In the genomic region with DNA sequence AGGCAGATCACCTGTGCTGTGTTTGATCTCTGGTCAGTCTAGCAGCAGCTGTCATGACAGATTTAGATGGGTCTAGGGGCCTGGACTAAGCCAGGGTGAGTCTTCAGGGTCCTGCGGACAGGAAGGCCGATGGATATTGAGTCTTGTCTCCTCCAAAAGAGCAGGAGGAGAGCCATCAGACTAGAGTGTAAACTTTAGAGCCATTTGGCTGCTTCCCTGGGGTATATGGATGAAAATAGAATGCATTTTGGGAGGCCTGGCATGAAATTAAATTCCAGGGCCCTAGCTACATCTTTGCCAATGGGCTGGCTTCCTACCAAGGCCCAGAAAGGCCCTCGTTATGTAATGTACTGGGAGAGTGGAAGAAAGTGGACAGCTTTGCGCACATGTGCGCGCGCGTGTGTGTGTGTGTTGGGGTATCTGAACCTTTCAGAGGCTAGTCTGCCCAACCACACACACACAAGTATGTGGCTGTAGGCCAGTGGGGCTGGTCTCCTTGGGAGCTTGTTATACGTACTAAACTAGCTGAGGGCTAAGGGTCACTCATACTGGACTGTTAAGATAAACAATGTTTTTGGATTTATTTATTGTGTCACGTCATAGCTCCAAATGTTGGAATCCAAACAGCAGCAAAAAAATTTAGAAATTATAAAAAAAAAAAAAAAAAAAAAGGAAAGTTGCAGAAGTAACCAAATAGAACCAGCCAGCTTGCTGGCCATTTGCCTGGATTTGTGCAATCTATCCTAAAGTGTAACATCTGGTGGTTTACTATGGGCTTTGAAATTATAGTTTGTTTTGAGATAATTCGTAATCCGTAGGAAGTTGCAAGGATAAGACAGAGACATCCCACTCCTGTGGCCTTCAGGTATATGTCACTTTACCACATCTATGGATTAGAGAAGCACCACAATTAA, we compare ENCODE assay signal across 8 mouse cellular contexts.
DNase-seq lines count a peak whose midpoint lies in the region; ATAC-seq and TF ChIP-seq lines count a peak whose summit lies in the region.

No protein-coding gene starts in this region.

- no peak for ATAC-seq in erythroid progenitor cell, adult 5-6 weeks (replicated peaks; ENCODE audit: low FRiP score, poor library complexity, severe bottlenecking)

- DNase-seq in liver, adult 2 months (ENCODE audit: extremely low read depth, low read depth, low spot score): peak; percentile 90
- DNase-seq in liver: no peak
- peak; percentile 69 for DNase-seq in brain, embryonic 14.5 days (ENCODE audit: low read depth)
- DNase-seq in gastrocnemius, postnatal 4 days (ENCODE audit: low spot score in 2 of 2): peak; percentile 35 to 76
- peak; percentile 73 for DNase-seq in kidney, postnatal 10 days
- peak; percentile 76 for DNase-seq in lung, postnatal 25 days (ENCODE audit: low spot score)
- no peak for DNase-seq in thymus, postnatal 0 days (ENCODE audit: low spot score)

- no peak for TF ChIP-seq CTCF in liver, adult 2 months (IDR thresholded peaks at IDR 0.05; ENCODE audit: low read depth, low read length)
- TF ChIP-seq CTCF in brain, embryonic 14.5 days (IDR thresholded peaks at IDR 0.05; ENCODE audit: borderline replicate concordance, extremely low read depth, insufficient read depth, insufficient read length): no peak

- H3K4me3 ChIP-seq in liver, adult 2 months (ENCODE audit: insufficient read depth, low read depth, low read length): no peak overlapping the region

- no peaks in the 10 kb centered on the region for H3K36me3 ChIP-seq in liver, adult 2 months (ENCODE audit: control insufficient read depth, insufficient read depth, low read length)

- no peaks in the 10 kb centered on the region for H3K79me2 ChIP-seq in liver, adult 2 months (ENCODE audit: control insufficient read depth, insufficient read depth, low read length)

- peak overlapping the region; percentile 98 for H3K27ac ChIP-seq in liver, adult 2 months (replicated peaks; ENCODE audit: insufficient read depth, low read depth, low read length)

- H3K4me1 ChIP-seq in liver, adult 2 months (ENCODE audit: control insufficient read depth, insufficient read depth, low read length): peaks cover 14% of the 10 kb centered on the region

- 27% methylated on average over 12 of the region's 12 CpGs for WGBS in liver, adult 2 months

- no peak for TF ChIP-seq POLR2A in liver, adult 2 months (IDR thresholded peaks at IDR 0.05; ENCODE audit: extremely low read depth, insufficient read depth, low read length)
- no peak for TF ChIP-seq POLR2A in brain, embryonic 14.5 days (IDR thresholded peaks at IDR 0.05; ENCODE audit: borderline replicate concordance, extremely low read depth, insufficient read depth, insufficient read length, poor library complexity, severe bottlenecking)

- no peaks in the 10 kb centered on the region for H3K27me3 ChIP-seq in liver, adult 2 months (ENCODE audit: control insufficient read depth, insufficient read depth, low read length)

- no peak overlapping the region for H3K9ac ChIP-seq in liver, adult 2 months (ENCODE audit: low read depth, low read length)

Comparison
In these comparisons a context has a peak if more than half of its experiments do, and no peak if none do; other contexts are left out.
1. DNase-seq: peak in liver, adult 2 months (single experiment), brain, embryonic 14.5 days (single experiment), gastrocnemius, postnatal 4 days (2 of 2), kidney, postnatal 10 days (single experiment) and lung, postnatal 25 days (single experiment); none in liver (single experiment) and thymus, postnatal 0 days (single experiment).